Mouse (Mus musculus): Measurements from ENCODE around the gene 2310030G06Rik.

Gene 2310030G06Rik

GRCm38 (mm10) chr9:50742744-50743143 is 3.6 kb downstream of the 2310030G06Rik start:
- DNase-seq (ENCODE audit: low spot score in 2 of 2), result no peak

DNA sequence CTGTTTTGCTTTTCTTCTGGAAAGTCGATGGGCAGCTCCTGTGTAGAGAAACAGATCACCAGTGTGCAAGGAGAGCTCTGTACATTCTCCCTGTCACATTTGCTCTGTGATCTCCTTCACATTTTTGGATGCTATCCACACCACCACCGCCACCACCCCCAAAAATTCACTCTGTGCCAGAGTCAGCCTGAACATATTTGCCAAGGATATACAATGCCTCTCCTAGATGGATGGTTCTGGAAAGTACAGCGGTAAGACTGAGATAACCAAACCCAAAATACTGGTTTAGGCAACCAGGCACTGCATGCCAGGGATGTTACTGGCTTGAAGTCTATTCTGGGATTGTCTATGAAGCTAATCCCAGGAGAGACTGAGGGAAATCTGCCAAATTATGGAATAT is 4.1 kb downstream of the 2310030G06Rik start:
- no peak for DNase-seq (ENCODE audit: low spot score in 2 of 2)

DNA sequence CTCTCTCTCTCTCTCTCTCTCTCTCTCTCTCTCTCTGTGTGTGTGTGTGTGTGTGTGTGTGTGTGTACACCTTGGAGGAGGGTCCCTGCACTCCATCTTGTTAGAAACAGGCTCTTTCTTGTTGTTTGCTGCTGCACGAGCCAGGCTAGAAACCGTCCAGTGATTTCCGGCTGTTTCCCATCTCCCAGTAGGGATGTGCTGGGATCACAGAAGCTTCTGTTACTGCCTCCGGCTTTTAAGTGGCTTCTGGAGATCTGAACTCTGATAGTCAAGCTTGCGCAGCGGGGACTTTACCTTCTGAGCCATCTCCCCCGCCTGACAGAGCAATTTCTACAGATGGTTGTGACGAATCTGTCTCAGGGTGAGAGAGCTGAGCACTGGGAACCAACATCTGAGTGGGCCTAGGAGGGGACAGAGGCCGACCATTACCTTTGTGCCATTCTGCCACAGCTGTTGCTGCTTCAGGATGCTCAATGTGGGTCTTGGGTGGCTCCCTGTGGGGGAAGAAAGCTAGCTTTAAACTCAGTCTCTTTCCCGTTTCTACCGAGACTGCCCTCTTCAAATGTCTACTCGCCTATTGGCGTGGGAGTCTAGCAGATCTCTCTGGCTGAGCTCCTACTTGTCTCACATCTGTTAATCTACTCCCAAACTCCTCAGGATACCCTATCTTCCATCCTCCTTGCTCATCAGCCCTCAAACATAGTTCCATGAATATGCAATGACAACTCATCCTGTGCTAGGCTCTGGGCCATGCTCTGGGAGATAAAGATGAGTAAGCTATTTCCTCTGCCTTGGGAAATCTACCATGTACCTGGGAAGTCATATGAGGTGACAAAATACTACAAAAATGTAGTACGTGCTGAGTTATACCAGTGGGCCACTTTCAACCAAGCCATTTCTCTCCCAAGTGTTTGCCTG is 5.2 kb downstream of the 2310030G06Rik start:
- no peak for DNase-seq (ENCODE audit: low spot score in 2 of 2)

DNA sequence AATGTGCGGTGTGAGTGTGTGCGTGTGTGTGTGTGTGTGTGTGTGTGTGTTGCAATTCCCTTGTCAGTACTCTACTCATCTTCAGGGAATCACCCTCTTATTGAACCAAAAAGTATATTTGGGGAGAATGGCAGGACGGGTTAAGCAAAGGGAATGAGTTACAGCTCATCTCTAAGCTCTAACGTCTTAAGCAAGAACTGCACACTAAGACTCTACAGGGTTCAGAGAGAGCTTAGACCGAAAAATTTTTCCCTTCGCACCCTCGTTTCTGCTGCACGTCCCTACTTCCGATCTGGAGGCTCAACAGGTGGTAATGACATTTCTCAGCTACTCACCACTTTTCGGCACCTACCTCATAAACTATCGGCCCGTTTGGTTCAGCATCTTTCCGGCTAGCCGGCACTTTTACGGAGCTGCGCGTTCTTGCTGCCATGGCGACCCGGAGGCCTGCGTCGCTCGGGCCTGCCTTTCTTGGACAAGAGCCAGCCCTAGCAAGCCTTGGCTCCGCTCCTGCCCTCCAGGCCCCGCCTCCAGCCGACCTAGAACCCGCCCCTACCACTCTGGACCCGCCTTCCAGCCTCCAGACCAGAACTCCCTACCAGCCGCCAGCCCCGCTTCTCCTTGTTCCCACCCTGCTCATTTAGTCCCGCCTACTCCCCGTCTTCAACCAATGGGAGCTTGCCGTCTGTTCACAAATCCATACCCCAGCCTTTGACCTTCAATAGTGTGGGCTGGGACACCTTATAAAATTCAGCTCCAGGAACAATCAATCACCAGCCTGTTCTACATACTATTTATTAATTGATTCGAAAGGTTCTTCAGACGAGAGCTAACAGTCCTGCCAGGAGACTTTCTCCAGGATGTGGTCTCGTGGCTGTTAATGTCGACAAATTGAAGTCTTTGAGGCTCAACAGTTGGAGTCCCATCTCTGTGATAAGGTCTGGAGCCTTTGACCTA is 7.1 kb downstream of the 2310030G06Rik start, which contains the start of gene Dixdc1:
TSS of gene Dixdc1 (minus strand) at position 604 of the 957 bp plus-strand sequence.
- peak; percentile 84 to 88 for DNase-seq (ENCODE audit: low spot score in 2 of 2)

DNA sequence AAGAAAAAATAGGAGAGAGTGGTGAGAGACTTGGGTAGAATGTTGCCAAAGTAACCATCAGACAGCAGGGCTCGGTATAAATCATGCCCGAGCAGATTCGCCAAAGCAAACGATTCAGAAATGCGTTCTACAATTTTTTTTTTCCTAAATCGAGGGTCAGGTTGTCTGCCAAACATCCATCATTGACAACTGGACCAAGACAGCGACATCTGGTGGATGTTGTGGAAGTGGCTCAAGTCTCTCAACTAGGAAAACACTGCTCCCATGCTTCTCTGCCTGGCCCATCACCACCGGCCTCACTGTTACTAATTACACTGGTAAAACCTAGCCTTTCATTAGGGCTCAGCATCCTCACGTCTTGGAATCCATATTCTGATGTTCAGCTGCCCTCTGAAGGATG is 11.3 kb downstream of the 2310030G06Rik start:
- DNase-seq (ENCODE audit: low spot score in 2 of 2), result no peak

- no peak for DNase-seq (ENCODE audit: low spot score in 2 of 2)
These were observed 13.8 kb downstream of the 2310030G06Rik start for GRCm38 (mm10) chr9:50732560-50732959.

DNA sequence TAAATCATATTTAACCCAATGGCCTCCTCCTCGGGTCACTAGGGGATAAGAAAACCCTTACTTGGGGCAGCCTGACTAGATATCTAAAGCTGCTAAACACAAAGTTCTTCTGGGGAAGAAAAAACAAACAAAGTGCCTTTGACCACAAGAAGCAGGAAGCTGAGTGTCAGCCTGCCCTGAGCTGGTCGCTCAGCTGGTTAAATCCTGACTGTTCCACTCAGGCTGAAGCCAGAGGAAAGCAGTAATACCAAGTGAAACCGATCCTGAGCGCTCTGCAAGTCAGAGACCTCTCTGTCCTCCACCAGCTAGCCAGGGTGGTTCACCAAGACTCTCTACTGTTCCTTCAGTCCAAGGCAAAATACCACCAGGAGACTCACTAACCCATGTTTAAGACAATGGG is 16.7 kb downstream of the 2310030G06Rik start:
- DNase-seq (ENCODE audit: low spot score in 2 of 2), result no peak

DNA sequence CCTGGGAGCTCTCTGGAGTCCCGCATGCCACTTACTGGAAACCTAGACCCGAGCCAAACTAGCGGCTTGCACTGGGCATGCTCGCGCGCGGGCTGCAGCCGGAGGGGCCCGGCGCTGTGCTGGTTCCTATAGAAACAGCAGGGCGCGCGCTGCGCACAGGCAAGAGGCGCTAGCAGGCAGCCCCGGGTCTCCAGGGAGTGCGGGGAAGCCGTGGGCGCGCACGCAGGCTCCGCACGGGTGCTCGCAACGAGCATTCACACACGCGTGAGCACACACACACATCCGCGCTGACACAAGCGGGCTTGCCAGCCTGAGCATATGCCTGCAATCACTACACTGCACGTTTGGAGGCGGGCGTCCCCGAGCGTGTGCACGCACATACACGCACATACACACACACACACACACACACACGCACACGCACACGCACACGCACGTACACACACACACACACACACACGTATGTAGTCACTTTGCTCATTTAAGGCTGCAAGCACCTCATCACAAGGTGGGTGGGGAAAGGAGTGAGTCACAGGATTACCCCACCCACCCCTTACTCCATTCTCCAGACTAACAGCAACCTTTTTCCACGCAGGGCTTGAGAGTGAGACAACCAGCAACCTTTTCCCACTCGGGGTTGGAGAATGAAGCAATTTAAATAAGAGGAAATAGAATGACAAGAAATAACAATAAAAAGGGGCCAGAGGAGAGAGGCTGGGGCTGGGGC is 18.2 kb downstream of the 2310030G06Rik start:
- DNase-seq (ENCODE audit: low spot score in 2 of 2), result peak; percentile 81 to 87

DNA sequence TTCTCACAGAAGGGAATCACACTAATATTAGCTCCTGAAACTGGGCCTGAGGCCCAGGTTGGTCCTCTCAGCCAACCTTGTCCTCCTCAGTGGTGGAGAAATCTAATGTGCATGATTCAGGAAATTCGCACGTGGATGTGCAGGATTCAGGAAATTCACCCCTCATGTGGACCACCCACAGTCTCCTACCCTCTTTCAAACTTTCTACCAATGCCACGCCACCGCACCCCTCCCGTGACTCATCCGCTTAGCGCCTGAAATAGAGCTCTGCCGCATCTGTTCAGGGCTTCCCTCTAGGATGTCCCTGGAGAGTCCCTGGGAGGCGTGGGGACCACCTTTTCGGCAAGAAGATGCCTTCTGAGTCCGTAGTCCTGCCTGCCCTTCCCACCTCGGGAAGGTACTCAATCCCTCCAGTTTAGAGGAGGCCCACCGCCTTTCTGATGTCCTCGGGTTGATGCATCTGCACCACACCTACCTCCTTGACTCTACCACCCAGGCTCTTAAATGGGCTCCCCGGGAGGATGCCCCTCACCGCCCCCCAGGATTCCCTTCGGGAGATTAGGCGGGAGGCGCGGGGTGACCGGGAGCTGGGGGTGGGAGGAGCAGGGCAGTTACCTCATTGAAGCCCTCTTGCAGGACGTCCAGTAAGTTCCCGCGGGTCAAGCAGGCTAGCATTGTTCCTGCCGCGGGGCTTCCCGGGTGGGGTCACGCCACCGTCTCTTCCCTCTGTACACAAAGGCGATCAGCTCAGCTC is 19.0 kb downstream of the 2310030G06Rik start:
- peak; percentile 51 to 57 for DNase-seq (ENCODE audit: low spot score in 2 of 2)

- no peak for DNase-seq (ENCODE audit: low spot score in 2 of 2)
These were observed 20.3 kb downstream of the 2310030G06Rik start for GRCm38 (mm10) chr9:50725921-50726590.

DNA sequence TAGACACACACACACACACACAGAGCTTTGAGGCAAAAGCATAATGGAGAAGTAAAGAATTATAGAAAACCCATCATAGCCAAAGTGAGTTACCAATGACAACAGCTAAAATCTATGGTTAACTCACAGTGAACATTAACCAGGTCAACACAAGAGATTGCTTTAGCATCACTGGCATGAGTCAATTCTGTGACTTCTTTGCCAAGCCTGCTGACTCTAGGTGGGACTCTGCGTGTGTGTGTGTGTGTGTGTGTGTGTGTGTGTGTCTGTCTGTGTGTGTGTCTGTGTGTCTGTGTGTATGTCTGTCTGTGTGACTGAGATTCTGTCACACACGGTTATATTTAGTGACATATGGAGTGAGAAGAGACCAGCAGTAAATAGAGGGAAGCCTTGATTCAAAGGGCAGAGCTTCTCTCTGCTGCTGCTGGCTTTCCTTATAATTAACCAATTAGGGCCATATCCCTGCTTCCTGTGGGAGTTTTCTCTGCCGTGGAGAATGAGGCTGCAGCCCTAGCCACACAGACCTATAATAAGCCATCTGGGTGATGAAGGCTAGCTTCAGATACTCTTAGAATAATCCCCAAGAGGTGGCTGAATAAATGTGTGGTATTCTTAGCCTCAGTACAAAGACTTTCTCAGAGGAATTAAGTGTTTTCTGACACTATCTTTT is 21.5 kb downstream of the 2310030G06Rik start:
- no peak for DNase-seq (ENCODE audit: low spot score in 2 of 2)

GRCm38 (mm10) chr9:50724147-50724546 is 22.2 kb downstream of the 2310030G06Rik start:
- no peak for DNase-seq (ENCODE audit: low spot score in 2 of 2)

GRCm38 (mm10) chr9:50723406-50723805 is 22.9 kb downstream of the 2310030G06Rik start:
- peak in 1 of 2 experiments; percentile 58 for DNase-seq (ENCODE audit: low spot score in 2 of 2)

DNA sequence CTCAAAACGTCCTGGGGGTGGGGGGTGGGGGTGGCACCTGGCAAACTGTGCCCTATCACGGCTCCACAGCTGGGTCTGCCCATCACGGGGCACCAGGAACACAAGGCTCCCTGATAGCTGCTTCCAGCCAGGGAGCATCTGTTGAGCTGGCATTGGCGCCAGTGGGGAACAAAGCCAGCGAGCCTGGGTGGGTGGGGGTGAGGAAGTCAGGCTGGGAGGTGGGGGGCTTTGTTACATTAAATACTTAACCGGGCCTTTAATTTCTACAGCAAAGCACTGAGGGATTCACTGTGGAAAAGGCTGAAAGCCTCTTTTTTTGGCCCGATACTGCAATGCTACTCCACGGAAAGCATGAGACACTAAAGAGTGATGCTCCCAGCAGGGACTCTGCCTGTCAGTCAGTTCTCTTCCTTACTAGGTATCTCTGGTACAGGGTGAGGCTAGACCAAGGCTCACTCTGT is 23.9 kb downstream of the 2310030G06Rik start:
- DNase-seq (ENCODE audit: low spot score in 2 of 2), result no peak

- DNase-seq (ENCODE audit: low spot score in 2 of 2), result no peak
These were observed 25.3 kb downstream of the 2310030G06Rik start for GRCm38 (mm10) chr9:50721061-50721460.

DNA sequence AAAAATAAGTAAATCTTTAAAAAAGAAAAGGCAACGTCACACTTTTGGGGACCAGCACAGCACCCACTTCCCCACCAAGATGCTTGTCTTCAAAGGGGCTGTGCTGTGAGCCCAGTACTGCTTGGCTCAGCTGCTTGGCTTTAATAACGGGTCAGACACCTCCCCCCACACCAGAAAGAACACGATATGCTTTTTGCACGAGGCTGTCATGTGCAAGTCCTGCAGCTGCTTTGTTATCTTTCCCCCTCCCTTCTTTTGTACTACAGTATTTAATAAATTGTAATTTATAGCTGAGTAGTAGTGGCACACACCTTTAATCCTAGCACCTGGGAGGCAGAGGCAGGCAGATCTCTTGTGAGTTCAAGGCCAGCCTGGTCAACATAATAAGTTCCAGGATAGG is 27.5 kb downstream of the 2310030G06Rik start:
- no peak for DNase-seq (ENCODE audit: low spot score in 2 of 2)

GRCm38 (mm10) chr9:50714188-50714587 is 32.1 kb downstream of the 2310030G06Rik start:
- DNase-seq (ENCODE audit: low spot score in 2 of 2), result no peak

GRCm38 (mm10) chr9:50711337-50711736 is 35.0 kb downstream of the 2310030G06Rik start:
- no peak for DNase-seq (ENCODE audit: low spot score in 2 of 2)

GRCm38 (mm10) chr9:50709108-50709507 is 37.2 kb downstream of the 2310030G06Rik start:
- no peak for DNase-seq (ENCODE audit: low spot score in 2 of 2)

DNA sequence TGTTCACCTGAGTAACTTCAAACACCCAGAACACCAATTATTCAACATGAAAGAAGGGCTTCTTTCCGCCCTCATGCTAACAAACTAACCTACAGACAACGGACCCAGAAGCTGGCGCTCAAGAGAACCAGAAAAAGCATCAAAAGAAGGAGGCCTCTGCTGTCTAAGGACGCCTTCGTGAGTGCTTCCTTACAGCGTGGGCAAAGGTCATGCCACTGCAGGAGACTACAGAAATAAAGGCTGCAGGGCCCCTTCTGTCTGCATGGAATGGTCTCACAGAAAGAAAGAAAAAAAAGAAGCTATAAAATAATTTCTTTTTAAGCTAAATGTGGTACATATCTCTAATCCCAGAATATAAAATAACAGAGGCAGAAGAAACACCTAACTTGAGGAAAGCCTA is 41.4 kb downstream of the 2310030G06Rik start:
- DNase-seq (ENCODE audit: low spot score in 2 of 2), result no peak
